Mouse (Mus musculus): ENCODE results near the gene Nfam1.
A peak's percentile ranks its signal among the peaks of the same experiment; 100 is the strongest.
"Not testable (repeated sequence)": the region's sequence is repeated elsewhere in the genome, so short reads cannot be mapped to it uniquely, and the experiment has no call there.

The Nfam1 gene

DNA sequence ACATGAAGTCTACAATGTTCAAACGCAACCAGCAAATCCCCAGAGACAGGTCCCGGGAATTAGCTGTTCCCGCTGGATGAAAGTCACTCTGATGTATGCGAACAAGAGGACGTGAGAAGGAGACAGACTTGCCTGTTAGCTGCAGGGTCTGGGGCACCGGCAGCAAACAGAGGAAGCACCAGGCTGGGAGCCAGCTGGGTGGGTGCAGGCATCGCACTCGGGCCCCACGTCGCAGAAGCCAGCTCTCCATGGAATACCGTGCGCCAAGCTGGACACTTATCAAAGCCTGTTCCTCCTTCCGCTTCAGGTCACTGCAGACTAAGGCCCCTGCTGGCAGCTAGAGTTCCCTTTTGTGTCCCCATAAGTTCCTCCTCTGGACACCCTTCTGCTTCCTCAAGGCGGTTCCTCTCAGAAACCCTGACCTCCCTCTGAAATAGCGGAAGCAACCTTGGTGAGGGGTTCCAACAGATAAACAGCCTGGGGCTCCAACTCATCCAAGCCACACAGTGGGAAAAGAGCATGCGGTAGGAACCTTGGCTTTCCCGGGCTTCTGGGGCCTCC, at the start of gene Nfam1:
Nfam1 (minus strand) TSS at position 326 of the 561 bp plus-strand sequence.
- DNase-seq (ENCODE audit: extremely low spot score, low spot score): no peak

DNA sequence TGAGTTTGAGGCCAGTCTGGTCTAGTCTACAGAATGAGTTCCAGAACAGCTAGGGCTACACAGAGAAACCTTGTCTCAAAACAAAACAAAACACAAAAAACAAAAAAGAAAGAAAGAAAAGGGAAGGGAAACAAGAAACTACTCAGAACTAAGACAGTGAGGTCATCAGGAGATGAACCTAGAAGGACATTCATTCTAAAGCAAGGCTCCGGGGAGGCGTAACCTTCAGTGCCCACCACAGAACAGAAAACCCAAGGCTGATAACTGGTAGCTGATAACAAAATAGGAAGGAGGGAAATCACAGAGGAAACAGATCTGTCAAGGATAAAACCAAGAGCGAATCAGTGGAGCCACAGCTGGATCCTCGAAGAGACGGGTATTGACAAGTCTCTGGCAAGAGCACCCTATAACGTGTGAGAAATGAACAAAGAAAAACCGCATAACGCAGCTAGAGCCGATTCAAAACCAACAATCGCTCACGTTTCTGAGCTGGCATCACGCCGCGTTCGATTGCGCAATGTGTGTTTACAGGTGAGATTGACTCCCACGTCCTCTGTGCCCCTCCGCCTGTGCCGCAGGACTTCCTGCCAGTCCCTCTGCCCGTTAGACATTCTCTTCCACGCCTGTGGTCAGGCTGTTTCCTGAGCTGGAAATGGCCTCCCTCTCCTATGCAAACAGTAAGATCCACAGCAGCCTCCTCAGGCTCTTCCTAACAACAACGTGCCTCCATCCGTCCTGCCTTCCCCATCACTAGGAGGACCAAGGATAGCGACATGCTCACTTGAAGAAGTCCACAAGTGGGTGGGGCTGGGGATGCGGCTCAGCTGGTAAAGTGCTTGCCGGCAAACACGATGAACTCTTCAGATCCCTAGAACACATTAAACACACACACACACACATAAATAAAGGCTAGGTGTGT, 42.8 kb upstream of the Nfam1 start:
- no peak for DNase-seq (ENCODE audit: extremely low spot score, low spot score)

- DNase-seq (ENCODE audit: extremely low spot score, low spot score): no peak
Observed at GRCm38 (mm10) chr15:83074179-83074578, 41.1 kb upstream of the Nfam1 start.

GRCm38 (mm10) chr15:83071752-83072151, 38.6 kb upstream of the Nfam1 start:
- no peak for DNase-seq (ENCODE audit: extremely low spot score, low spot score)

- DNase-seq (ENCODE audit: extremely low spot score, low spot score): no peak
Observed at GRCm38 (mm10) chr15:83070942-83071341, 37.8 kb upstream of the Nfam1 start.

GRCm38 (mm10) chr15:83068270-83068669, 35.2 kb upstream of the Nfam1 start:
- DNase-seq (ENCODE audit: extremely low spot score, low spot score): no peak

DNA sequence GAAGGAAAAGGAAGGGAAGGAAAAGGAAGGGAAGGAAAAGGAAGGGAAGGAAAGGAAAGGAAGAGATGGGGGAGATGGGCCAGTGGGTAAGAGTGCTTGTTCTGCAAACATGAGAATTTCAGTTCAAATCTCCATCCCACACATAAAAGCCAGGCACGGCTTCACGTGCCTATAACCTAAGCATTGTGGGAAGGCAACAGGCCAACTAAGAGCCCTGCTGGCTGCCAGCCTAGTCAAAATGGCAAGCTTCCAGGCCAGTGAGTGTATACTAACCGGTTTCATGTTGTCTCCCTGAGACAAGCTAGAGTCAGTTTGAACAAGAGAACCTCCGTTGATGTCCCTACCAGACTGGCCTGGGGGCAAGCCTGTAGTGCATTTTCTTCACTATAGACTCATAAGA, 32.4 kb upstream of the Nfam1 start:
- DNase-seq (ENCODE audit: extremely low spot score, low spot score): no peak

GRCm38 (mm10) chr15:83062582-83062981, 29.5 kb upstream of the Nfam1 start:
- not testable (repeated sequence) for DNase-seq (ENCODE audit: extremely low spot score, low spot score)

DNA sequence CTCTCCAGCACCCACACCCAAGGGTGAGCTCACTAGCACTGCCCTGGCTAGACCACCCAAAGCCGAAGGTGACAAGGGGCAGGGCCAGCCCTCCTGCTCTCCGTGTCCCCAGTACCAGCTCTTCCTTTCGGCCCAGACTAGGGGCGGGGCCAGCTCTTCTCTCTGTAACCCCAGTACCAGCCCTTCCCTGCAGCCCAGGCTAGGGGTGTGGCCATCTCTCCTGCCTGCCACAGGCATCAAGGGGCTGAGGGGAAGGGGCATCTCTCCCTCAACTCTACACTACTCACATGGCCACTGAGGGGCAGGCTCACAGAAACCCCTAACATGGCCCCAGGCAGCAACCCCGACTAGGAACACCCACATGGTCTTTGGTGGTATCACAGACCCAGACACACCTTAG, 28.6 kb upstream of the Nfam1 start:
- DNase-seq (ENCODE audit: extremely low spot score, low spot score): no peak

DNA sequence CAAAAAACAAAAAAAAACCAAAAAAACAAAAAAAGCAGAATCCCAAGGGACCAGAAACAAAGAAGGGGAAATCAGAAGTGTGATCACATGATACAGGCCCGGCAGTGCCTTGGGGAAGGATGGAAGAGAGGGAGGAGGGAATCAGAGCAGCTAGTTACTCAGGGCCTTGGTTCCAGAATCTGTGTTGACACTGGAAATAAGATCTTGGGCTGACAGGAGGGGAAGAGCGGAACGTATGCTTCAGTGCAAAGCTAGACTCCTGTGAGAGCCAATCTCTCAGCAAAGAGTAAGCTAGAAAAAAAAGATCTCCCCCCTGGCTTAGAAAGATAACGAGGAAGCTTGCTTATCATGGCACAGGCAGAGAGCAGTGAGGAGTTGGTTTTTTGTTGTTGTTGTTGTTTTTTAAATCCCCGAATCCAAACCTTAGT, 26.1 kb upstream of the Nfam1 start:
- DNase-seq (ENCODE audit: extremely low spot score, low spot score): no peak

- no peak for DNase-seq (ENCODE audit: extremely low spot score, low spot score)
Observed at GRCm38 (mm10) chr15:83057533-83057932, 24.4 kb upstream of the Nfam1 start.

- DNase-seq (ENCODE audit: extremely low spot score, low spot score): peak; percentile 63
Observed at GRCm38 (mm10) chr15:83056378-83057083, 23.4 kb upstream of the Nfam1 start.

DNA sequence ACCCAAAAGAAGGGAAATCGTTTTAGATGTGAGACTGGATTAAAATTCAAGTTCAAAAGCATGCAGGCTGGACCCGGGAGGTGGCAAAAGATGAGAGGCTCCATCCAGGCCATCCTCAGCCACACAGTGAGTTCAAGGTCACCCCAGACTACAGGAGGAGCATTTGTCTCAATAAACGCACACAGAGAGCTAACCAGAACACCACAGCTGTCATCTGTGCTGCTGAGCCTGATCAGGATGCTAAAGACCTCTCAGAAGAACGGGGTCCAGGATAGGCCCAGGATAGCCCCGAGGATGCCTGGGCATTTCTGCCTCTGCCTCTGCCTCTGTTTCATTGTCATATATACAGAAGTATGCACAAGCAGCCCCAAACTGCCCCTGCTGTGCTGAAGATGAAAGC, 22.5 kb upstream of the Nfam1 start:
- DNase-seq (ENCODE audit: extremely low spot score, low spot score): no peak

DNA sequence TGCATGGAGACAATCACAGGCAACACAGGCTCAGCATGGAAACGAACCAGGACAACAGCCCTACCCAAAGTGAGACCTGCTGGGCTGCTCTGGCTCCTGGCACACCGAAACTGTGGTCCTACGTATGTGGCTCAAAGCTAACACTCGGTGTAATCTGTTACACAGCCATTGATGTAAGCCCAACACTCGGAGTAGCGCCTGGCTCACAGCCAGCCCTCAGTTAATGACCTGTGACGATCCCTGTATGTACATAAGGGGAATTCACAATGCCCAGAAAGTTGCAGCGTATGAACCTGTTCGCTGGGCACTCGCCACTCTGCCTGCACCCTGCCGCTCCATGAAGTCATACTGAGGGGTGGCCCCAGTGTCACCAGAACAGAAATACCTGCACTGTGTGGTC, 20.2 kb upstream of the Nfam1 start:
- DNase-seq (ENCODE audit: extremely low spot score, low spot score): no peak

GRCm38 (mm10) chr15:83052341-83053104, 19.4 kb upstream of the Nfam1 start:
- no peak for DNase-seq (ENCODE audit: extremely low spot score, low spot score)

- DNase-seq (ENCODE audit: extremely low spot score, low spot score): no peak
Observed at GRCm38 (mm10) chr15:83046730-83047129, 13.6 kb upstream of the Nfam1 start.

- no peak for DNase-seq (ENCODE audit: extremely low spot score, low spot score)
Observed at GRCm38 (mm10) chr15:83046308-83046707, 13.2 kb upstream of the Nfam1 start.

- DNase-seq (ENCODE audit: extremely low spot score, low spot score): not testable (repeated sequence)
Observed at GRCm38 (mm10) chr15:83045565-83045964, 12.5 kb upstream of the Nfam1 start.

DNA sequence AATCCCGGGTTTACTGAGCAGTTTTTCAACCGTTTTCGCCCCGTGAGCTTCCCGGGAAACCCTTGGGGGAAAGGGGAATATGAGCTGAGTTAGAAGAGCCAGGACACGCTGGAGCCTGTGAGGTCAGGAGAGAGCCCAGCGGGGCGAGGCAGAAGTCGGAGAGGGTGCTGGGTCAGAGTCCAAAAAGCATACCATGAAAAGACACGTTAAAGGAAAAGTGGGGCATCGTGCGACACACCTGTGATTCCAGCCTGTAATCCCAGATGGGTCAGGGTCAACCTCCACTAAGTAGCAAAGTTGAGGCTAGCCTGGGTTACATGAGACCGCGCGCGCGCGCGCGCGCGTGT, 10.2 kb upstream of the Nfam1 start:
- DNase-seq (ENCODE audit: extremely low spot score, low spot score): no peak

DNA sequence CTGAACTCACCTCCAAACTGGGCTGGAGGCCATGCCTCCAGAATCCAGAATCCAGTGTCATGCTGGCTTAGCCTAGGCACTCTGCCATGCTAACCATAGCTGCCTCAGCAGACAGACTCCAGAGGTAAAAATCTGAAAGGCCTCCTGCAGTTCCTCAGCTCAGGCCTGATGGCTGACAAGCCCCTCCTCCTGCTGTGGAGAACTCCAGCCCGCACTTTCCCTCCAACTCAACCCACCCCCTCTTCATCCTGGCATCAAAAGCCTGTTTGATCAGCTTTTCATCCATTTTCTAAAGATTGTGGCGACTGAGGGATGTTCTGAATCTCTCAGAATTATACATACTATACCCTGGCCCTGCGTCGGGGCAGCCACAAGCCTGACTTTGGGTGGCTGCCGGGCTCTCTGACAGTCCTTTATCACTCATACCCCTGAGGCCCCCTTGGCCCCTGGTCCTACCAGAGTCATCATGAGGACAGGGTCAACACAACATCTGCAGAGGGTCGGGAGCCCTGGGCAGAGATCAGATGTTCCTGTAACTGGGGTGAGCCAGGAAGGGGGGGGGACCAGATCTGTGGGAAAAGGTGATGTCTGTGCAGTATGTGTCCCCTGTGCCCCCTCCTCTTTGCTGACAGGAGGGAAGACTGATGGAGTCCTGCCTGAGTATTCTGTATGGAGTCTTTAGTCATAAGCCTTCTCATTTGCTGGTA, 9.7 kb upstream of the Nfam1 start:
- DNase-seq (ENCODE audit: extremely low spot score, low spot score): no peak

GRCm38 (mm10) chr15:83040156-83040555, 7.0 kb upstream of the Nfam1 start:
- DNase-seq (ENCODE audit: extremely low spot score, low spot score): no peak

Data from neural tube, embryonic 10.5 days (tissue).